Mouse (Mus musculus) kidney, adult 2 months (tissue): ENCODE data around the gene Atp6v1b1.

Experiments used
- CTCF ChIP-seq: fragments of 200-500 bp; conservative IDR thresholded peaks from 2 replicates; pipeline ENCODE4 v1.5.1; 2011; ENCODE audit warnings: low read depth, mild to moderate bottlenecking, control low read depth, low read length, moderate library complexity, mixed read lengths; ENCODE audit not compliant: insufficient read depth, insufficient read length
- POLR2A ChIP-seq: fragments of 200-500 bp; IDR thresholded peaks from one replicate; pipeline ENCODE4 v1.6.1; 2011; ENCODE audit warnings: low read depth, low read length, control low read depth

DNA sequence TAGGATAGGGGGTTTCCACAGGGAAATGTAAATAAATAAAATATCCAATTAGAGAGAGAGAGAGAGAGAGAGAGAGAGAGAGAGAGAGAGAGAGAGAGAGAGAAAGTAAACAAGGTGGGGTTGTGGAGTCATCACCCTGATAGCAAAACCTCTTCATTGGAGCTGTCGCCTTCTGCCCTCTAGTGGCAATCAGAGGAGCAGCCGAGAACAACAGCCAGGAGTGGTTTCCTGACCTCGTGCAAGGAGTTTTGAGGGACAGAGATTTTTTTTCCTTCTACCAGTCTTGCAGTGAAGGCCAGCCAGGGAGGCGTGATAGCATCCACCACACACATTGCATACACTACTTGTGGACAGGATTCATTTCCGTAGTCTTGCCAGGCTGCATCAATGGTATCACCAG is 36.2 kb downstream of the Atp6v1b1 start:
- TF ChIP-seq CTCF (peak; percentile 86), POLR2A (no peak)
